Mouse (Mus musculus): ENCODE results near the gene Vmn1r21. TPM values are rescaled to one million over a fixed set of nuclear protein-coding genes. Genes with fewer than 3 reads are reported as not detected.

Gene Vmn1r21
- polyA plus RNA-seq, 1 experiment from 2014 or later, result not detected

DNA sequence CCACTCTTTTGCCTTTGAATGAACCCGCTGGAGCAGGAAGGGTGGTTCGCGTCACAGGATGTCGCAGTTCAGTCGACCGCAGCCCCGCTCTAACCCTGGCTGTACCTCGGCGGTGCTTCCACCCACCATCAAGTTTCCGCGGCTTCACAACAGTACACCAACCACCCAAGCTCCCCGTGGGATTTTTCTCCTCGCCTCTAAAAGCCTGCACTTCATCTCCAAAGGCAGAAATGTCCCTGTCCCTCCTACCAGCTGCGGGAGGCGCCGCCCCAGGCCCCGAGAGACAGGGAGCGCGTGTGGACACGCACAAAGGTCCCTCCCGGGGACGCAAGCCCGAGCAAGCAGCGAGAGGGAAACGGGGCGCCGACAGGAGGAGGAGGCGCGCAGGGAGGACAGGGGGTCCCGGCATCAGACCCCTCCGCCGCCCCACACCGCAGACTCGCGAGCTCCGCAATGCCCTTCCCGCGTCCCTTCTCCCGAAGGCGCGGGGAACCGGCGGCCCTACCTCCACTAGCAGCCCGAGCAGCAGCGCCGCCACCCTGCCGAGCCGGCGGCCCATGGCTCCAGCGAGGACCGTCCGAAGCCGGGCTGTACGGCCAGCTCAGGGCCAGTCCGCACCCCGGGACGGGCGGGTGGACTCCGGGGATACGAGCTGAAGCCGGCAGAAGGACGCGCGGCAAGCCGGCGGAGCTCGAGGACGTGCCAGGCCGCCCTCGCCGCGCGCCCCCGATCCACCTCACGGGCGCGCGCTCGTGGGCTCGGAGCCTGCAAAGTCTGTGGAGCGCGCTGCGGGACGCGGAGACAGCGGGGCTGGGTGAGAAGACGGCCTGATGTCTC, 25.5 kb downstream of the Vmn1r21 start, which contains the start of gene Vopp1:
TSS of gene Vopp1 (minus strand) at position 738 of the 837 bp plus-strand sequence.
- TF ChIP-seq EP300 (IDR thresholded peaks at IDR 0.05) (no peak), CTCF (IDR thresholded peaks at IDR 0.05) (peak; percentile 42)
- peak within 1 kb of the TSS; percentile 88 for H3K9ac ChIP-seq (replicated peaks; ENCODE audit: low read depth)
- H3K27me3 ChIP-seq (replicated peaks; ENCODE audit: insufficient read depth, low read length), result no peaks in the 10 kb centered on the region
- H3K27ac ChIP-seq (ENCODE audit: low read length), result peak within 1 kb of the TSS; percentile 82
- H3K9me3 ChIP-seq (ENCODE audit: low read length), result no peaks in the 10 kb centered on the region
- H3K4me1 ChIP-seq (ENCODE audit: insufficient read depth, low read depth, low read length), result no peaks in the 10 kb centered on the region
- DNase-seq (ENCODE audit: low spot score), result peak; percentile 80
- H3K4me3 ChIP-seq (ENCODE audit: low read depth, low read length), result peak within 1 kb of the TSS; percentile 87
- ATAC-seq, result peak; percentile 87
- peak within 1 kb of the TSS; percentile 83 for H3K4me2 ChIP-seq (replicated peaks; ENCODE audit: low read depth, low read length)
- WGBS, result under 1% methylated on average over 51 of the region's 87 CpGs
- H3K36me3 ChIP-seq (ENCODE audit: insufficient read depth, low read length), result no peaks in the 10 kb centered on the region

DNA sequence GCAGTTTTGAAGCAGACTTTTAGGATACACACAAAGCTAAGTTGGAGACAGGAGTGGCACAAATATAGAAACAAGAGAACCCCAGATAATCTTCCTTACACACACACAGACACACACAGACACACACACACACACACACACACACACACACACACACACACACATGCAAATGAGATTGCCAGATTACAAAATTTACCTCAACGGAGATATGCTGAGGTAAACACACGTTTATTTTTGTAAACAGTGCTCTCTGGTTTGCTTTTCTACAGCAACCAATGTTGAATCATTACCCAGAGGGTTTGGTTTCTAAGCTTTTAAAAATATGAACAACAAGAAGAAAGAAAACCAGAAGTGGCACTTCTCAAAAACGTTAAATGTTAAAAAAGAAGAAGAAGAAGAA, 26.7 kb downstream of the Vmn1r21 start:
- Histone ChIP-seq H3K27me3 (replicated peaks; ENCODE audit: insufficient read depth, low read length) (no peaks in the 10 kb centered on the region), H3K27ac (ENCODE audit: low read length) (no peak overlapping the region), H3K4me3 (ENCODE audit: low read depth, low read length) (no peak overlapping the region), H3K9me3 (ENCODE audit: low read length) (no peaks in the 10 kb centered on the region), H3K4me1 (ENCODE audit: insufficient read depth, low read depth, low read length) (no peaks in the 10 kb centered on the region), H3K4me2 (replicated peaks; ENCODE audit: low read depth, low read length) (peak overlapping the region; percentile 27; the same call in 1 of the 2 replicates), H3K36me3 (ENCODE audit: insufficient read depth, low read length) (no peaks in the 10 kb centered on the region), H3K9ac (replicated peaks; ENCODE audit: low read depth) (no peak overlapping the region)
- DNase-seq (ENCODE audit: low spot score) (no peak), ATAC-seq (no peak)
- 10% methylated on average over 3 of the region's 3 CpGs for WGBS
- TF ChIP-seq CTCF (IDR thresholded peaks at IDR 0.05) (no peak), EP300 (IDR thresholded peaks at IDR 0.05) (no peak)

DNA sequence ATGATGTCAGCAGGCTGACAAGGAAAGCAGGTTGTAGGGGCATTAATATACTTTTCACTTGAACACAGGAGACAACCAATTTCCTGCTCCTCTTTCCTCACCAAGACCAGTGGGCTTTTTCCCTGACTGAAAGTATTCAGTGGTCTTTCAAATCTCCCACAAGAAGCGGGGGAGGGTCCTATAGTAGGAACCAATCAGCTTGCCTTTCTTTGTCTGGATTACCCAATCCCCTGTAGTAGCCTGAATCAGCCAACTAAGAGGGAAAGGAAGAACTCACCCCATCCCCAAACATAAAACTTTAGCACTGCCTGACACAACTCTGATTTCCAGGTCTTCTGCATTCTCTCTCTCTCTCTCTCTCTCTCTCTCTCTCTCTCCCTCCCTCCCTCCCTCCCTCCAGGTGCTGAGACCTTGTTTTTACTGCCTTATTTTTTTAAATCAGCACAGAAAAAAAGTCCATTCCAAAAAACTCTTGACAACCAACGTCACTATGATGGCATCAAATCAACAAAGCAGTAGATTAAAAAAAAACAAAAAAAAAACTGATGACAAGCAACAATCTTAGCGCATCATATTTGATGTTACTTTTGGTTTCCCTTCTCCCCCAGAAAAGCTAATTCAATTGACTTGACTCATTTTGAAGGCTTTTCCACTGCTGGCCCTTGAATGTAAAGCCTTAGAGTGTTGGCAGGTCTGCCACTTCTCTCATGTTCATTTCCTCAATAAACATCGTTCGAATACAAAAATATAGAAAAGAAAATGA, 27.3 kb downstream of the Vmn1r21 start:
- ATAC-seq (0 out of 2 replicates have a peak, but pooled peaks have one; percentile 29), DNase-seq (ENCODE audit: low spot score) (peak; percentile 39)
- Histone ChIP-seq H3K4me1 (ENCODE audit: insufficient read depth, low read depth, low read length) (no peaks in the 10 kb centered on the region), H3K27me3 (replicated peaks; ENCODE audit: insufficient read depth, low read length) (no peaks in the 10 kb centered on the region), H3K27ac (ENCODE audit: low read length) (no peak overlapping the region), H3K9ac (replicated peaks; ENCODE audit: low read depth) (no peak overlapping the region), H3K4me3 (ENCODE audit: low read depth, low read length) (no peak overlapping the region), H3K4me2 (replicated peaks; ENCODE audit: low read depth, low read length) (peak overlapping the region; percentile 27; the same call in 1 of the 2 replicates), H3K36me3 (ENCODE audit: insufficient read depth, low read length) (no peaks in the 10 kb centered on the region), H3K9me3 (ENCODE audit: low read length) (no peaks in the 10 kb centered on the region)
- TF ChIP-seq EP300 (IDR thresholded peaks at IDR 0.05), result no peak
- no peak for TF ChIP-seq CTCF (IDR thresholded peaks at IDR 0.05)
- 46% methylated on average over 5 of the region's 5 CpGs for WGBS

DNA sequence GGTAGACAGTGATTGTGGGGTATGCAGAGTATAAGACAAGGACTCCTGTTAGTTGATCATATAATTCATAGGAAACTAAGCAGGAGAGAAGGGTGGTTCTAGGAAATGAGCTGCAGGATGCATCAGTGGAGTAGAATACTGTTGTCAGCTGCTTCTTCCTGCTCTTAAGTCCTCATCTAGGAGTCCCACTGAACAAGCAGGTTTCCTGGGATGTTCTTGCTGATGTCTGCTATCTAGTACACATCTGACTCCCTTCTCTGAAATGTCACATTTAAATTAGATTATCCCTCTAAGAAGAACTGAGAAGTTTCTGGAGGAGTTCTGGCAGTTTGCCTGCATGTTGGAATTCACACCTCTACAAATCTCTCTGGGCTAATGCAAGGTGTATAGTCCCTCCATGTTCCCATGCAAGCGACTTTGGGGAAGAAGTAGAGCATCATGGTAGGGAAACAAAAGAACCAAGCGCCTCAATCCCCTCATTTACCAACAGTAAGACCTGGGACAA, 35.7 kb downstream of the Vmn1r21 start:
- Histone ChIP-seq H3K4me1 (ENCODE audit: insufficient read depth, low read depth, low read length) (no peaks in the 10 kb centered on the region), H3K4me2 (replicated peaks; ENCODE audit: low read depth, low read length) (no peak overlapping the region), H3K9me3 (ENCODE audit: low read length) (no peaks in the 10 kb centered on the region), H3K27ac (ENCODE audit: low read length) (no peak overlapping the region), H3K27me3 (replicated peaks; ENCODE audit: insufficient read depth, low read length) (no peaks in the 10 kb centered on the region), H3K36me3 (ENCODE audit: insufficient read depth, low read length) (no peaks in the 10 kb centered on the region), H3K4me3 (ENCODE audit: low read depth, low read length) (no peak overlapping the region), H3K9ac (replicated peaks; ENCODE audit: low read depth) (no peak overlapping the region)
- no peak for DNase-seq (ENCODE audit: low spot score)
- no peak for ATAC-seq
- 80% methylated on average over 2 of the region's 2 CpGs for WGBS
- TF ChIP-seq CTCF (IDR thresholded peaks at IDR 0.05) (no peak), EP300 (IDR thresholded peaks at IDR 0.05) (no peak)

DNA sequence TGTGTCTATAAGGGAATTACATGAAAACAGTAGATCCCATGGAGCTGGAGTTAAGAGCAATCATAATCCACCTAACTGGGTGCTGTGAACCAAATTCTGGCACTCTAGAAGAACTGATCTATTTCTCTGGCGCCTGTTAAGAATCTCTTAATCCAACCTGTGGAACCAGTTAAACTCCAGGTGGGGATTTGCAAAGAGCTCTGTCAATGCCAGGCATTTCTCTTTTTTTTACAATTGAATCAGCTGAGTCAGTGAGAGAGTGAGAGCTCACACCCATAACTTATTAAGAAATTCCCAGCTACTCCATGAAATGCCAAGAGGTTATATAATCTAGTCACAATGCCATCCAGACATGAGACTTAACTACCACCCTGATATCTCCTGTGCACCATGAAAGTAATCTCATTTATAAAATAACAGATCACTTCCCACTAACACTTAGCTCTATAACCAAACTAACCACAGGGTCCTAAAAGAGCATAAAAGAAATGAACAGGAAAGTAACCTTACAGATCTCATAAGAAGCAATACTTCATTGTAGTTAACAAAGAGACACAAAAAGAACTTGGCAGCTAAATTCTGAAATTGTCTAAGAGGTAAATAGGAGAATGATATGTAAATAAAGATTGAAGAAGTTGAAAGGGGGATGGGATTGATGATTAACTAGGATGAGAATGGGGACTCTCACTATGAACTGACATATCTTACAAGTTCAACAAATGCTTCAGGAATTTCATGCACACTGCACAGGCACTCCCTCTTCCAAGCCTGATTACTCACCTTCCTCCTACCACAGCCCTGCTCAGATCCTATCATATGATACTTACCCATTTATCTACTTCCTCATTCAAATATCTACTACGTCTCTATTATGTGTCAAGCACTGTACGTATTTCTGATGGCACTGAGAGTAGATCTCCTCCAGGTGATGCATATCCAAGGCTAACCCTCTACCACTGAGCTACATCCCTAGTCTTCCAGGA, 38.1 kb downstream of the Vmn1r21 start:
- Histone ChIP-seq H3K36me3 (ENCODE audit: insufficient read depth, low read length) (no peaks in the 10 kb centered on the region), H3K27ac (ENCODE audit: low read length) (no peak overlapping the region), H3K4me2 (replicated peaks; ENCODE audit: low read depth, low read length) (no peak overlapping the region), H3K4me1 (ENCODE audit: insufficient read depth, low read depth, low read length) (no peaks in the 10 kb centered on the region), H3K9me3 (ENCODE audit: low read length) (no peaks in the 10 kb centered on the region), H3K27me3 (replicated peaks; ENCODE audit: insufficient read depth, low read length) (no peaks in the 10 kb centered on the region), H3K9ac (replicated peaks; ENCODE audit: low read depth) (no peak overlapping the region), H3K4me3 (ENCODE audit: low read depth, low read length) (no peak overlapping the region)
- TF ChIP-seq EP300 (IDR thresholded peaks at IDR 0.05) (no peak), CTCF (IDR thresholded peaks at IDR 0.05) (no peak)
- 54% methylated on average over 3 of the region's 3 CpGs for WGBS
- DNase-seq (ENCODE audit: low spot score), result no peak
- ATAC-seq, result no peak

All from lung, postnatal 0 days (tissue).